Mouse (Mus musculus) hindbrain, embryonic 11.5 days (tissue): ENCODE measurements around the gene Gm11569. TPM values are rescaled to one million over a fixed set of nuclear protein-coding genes. Genes with fewer than 3 reads are reported as not detected.
A peak's percentile ranks its signal among the peaks of the same experiment; 100 is the strongest.
"Not testable (repeated sequence)": the region's sequence is repeated elsewhere in the genome, so short reads cannot be mapped to it uniquely, and the experiment has no call there.

Experiments used
- ATAC-seq: fragments of 200-750 bp; cut with Nextera tagmentation; 2 replicates; pipeline ENCODE4 v1.8.0; 2017; ENCODE audit warnings: mild to moderate bottlenecking, moderate TSS enrichment, moderate library complexity; ENCODE audit not compliant: low FRiP score
- DNase-seq: peaks from one replicate; pipeline ENCODE4 v3.0.0-alpha.2; 2015; ENCODE audit warnings: low spot score
- H3K27ac ChIP-seq: fragments of 300-500 bp; sonication (generic); 2 replicates; pipeline ENCODE4 v1.5.1; 2014; ENCODE audit warnings: mild to moderate bottlenecking, low read depth, low read length
- H3K27me3 ChIP-seq: fragments of 300-500 bp; sonication (generic); 2 replicates; pipeline ENCODE4 v1.6.1; 2014; ENCODE audit warnings: mild to moderate bottlenecking, low read length, moderate library complexity, mixed read lengths; ENCODE audit not compliant: control insufficient read depth, insufficient read depth
- H3K36me3 ChIP-seq: fragments of 300-500 bp; sonication (generic); 2 replicates; pipeline ENCODE4 v1.6.1; 2014; ENCODE audit warnings: mild to moderate bottlenecking, low read length, moderate library complexity, mixed read lengths; ENCODE audit not compliant: control insufficient read depth, insufficient read depth
- H3K4me1 ChIP-seq: fragments of 300-500 bp; sonication (generic); replicated peaks from 2 replicates; pipeline ENCODE4 v1.6.1; 2014; ENCODE audit warnings: low read length, mixed read lengths; ENCODE audit not compliant: control insufficient read depth, insufficient read depth
- H3K4me2 ChIP-seq: fragments of 300-500 bp; sonication (generic); replicated peaks from 2 replicates; pipeline ENCODE4 v1.6.1; 2014; ENCODE audit warnings: mild to moderate bottlenecking, low read depth, low read length
- H3K4me3 ChIP-seq: fragments of 300-500 bp; sonication (generic); 2 replicates; pipeline ENCODE4 v1.5.1; 2014; ENCODE audit warnings: low read depth, low read length
- H3K9ac ChIP-seq: fragments of 300-500 bp; sonication (generic); 2 replicates; pipeline ENCODE4 v1.6.1; 2014; ENCODE audit warnings: low read depth, low read length
- H3K9me3 ChIP-seq: fragments of 300-500 bp; sonication (generic); 2 replicates; pipeline ENCODE4 v1.6.1; 2016; ENCODE audit warnings: low read length; ENCODE audit not compliant: control insufficient read depth
- WGBS: fragments of 180-500 bp; shearing (Covaris S2); extraction: QIAGEN DNeasy Blood & Tissue Kit; methylation state at CpG from one replicate; pipeline ENCODE4 v1.1.7; 2014; 5-methylcytosine and 5-hydroxymethylcytosine counted together
- polyA plus RNA-seq: library from polyadenylated mRNA; unstranded; fragments of >200 nt; fragmentation: Nextera tagmentation; extraction: Ambion mirVana; gene quantifications from 2 replicates; pipeline ENCODE4 v1.2.1, GENCODE M21; 2014

Gm11569 gene
- polyA plus RNA-seq, 1 experiment from 2014 or later: not detected

DNA sequence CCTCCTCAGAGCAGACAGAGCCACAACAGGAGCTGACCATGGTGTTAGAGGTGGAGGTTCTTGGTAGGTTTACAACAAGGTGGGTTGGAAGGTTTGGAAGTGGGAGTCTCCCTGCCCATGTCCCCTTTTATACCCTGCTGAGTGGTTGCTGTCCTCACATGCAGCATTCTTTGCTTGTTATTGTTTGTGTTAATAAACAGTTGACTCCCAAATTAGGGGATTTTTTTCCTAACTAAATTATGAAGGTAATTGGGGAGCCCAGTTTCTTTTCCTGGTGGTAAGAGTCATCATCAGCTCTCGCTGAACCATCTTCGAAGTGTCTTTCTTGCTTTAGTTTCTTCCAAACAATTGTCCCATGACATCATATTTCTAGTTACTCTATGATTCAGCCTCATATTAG is 18.1 kb downstream of the Gm11569 start, which contains the start of gene Krtap4-8:
Krtap4-8 (minus strand) TSS at position 101 of the 400 bp plus-strand sequence.
- Histone ChIP-seq H3K27me3 (no peaks in the 10 kb centered on the region), H3K4me1 (no peaks in the 10 kb centered on the region), H3K9ac (no peak within 1 kb of the TSS), H3K36me3 (no peaks in the 10 kb centered on the region), H3K9me3 (no peaks in the 10 kb centered on the region), H3K4me3 (no peak within 1 kb of the TSS), H3K4me2 (no peak within 1 kb of the TSS), H3K27ac (no peak within 1 kb of the TSS)
- WGBS: 98% methylated on average over 2 of the region's 2 CpGs
- DNase-seq (no peak), ATAC-seq (no peak)

- no peaks in the 10 kb centered on the region for H3K27me3 ChIP-seq
Measured at GRCm38 (mm10) chr11:99778401-99778800, 20.3 kb downstream of the Gm11569 start.

GRCm38 (mm10) chr11:99772813-99773212 is 25.9 kb downstream of the Gm11569 start, which contains the start of gene Gm11595:
TSS of gene Gm11595 (minus strand) at chr11:99772913.
- not testable (repeated sequence) for H3K4me3 ChIP-seq, H3K36me3 ChIP-seq, H3K4me2 ChIP-seq, H3K9ac ChIP-seq, H3K4me1 ChIP-seq, H3K27ac ChIP-seq, H3K9me3 ChIP-seq, H3K27me3 ChIP-seq, ATAC-seq, DNase-seq

More at GRCm38 (mm10) chr11:99778401-99778800, 20.3 kb downstream of the Gm11569 start:
- DNase-seq (peak; percentile 6), ATAC-seq (no peak)
- no peak overlapping the region for H3K4me2 ChIP-seq
- no peak overlapping the region for H3K9ac ChIP-seq
- H3K36me3 ChIP-seq: no peaks in the 10 kb centered on the region
- WGBS: 46% methylated on average over 7 of the region's 7 CpGs
- no peak overlapping the region for H3K4me3 ChIP-seq
- no peaks in the 10 kb centered on the region for H3K4me1 ChIP-seq
- H3K9me3 ChIP-seq: no peaks in the 10 kb centered on the region
- no peak overlapping the region for H3K27ac ChIP-seq

DNA sequence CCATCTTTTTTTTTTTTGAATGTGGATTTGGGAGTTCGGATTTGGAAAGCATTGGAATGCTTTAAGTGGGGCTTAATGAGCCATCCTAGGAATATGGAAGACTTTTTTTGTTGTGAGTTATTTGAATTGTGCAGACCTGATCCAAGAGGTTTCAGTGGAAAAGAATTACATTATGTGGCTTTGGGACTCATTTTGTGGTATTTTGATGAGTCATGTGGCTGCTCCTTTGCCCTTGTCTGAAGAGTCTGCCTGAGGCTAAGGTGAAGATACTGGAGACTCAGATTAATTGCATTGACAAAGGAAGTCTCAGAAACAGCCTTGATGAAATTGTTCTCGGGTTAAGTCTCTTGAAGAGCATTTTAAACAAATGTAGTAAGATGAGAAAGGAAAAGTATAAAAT is 30.3 kb downstream of the Gm11569 start:
- WGBS: 77% methylated on average over 2 of the region's 2 CpGs
- H3K27me3 ChIP-seq: no peaks in the 10 kb centered on the region
- no peak overlapping the region for H3K9ac ChIP-seq
- ATAC-seq (no peak), DNase-seq (no peak)
- no peak overlapping the region for H3K27ac ChIP-seq
- H3K4me3 ChIP-seq: no peak overlapping the region
- no peaks in the 10 kb centered on the region for H3K9me3 ChIP-seq
- no peaks in the 10 kb centered on the region for H3K4me1 ChIP-seq
- no peak overlapping the region for H3K4me2 ChIP-seq
- H3K36me3 ChIP-seq: no peaks in the 10 kb centered on the region

DNA sequence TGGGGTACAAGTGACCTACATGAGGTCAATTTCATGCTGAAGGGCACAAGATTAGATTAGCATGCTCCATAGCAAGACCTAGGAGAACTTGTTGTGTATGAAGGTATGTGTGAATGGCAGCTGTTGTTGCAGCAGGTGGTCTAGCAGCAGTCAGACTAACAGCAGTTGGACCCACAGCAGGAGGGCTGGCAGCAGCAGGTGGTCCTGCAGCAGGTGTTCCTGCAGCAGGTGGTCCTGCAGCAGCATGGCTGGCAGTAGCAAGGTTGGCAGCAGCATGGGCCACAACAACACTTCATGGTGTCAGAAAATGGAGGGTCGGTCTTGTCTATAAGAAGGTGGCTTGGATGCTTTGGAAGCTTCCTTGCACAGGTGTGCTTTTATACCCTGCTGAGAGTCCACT is 39.9 kb downstream of the Gm11569 start:
- H3K27me3 ChIP-seq: no peaks in the 10 kb centered on the region
- H3K4me2 ChIP-seq: no peak overlapping the region
- H3K4me3 ChIP-seq: no peak overlapping the region
- no peak for ATAC-seq
- H3K4me1 ChIP-seq: no peaks in the 10 kb centered on the region
- H3K9ac ChIP-seq: no peak overlapping the region
- H3K9me3 ChIP-seq: no peaks in the 10 kb centered on the region
- H3K36me3 ChIP-seq: no peaks in the 10 kb centered on the region
- no peak for DNase-seq
- 85% methylated on average over 1 of the region's 1 CpGs for WGBS
- no peak overlapping the region for H3K27ac ChIP-seq

Other genes starting within 250 kb of the Gm11569 start
- not detected in 2 replicates for gene Krtap3-3, start 248.1 kb downstream of the Gm11569 start, polyA plus RNA-seq
- not detected in 2 replicates for gene Krtap3-2, start 242.1 kb downstream of the Gm11569 start, polyA plus RNA-seq
- not detected in 2 replicates for gene Gm11939, start 239.5 kb downstream of the Gm11569 start, polyA plus RNA-seq
- gene Krtap3-1, start 232.3 kb downstream of the Gm11569 start, polyA plus RNA-seq: not detected in 2 replicates
- not detected in 2 replicates for gene Krtap1-5, start 217.9 kb downstream of the Gm11569 start, polyA plus RNA-seq
- not detected in 2 replicates for gene Krtap1-4, start 215.3 kb downstream of the Gm11569 start, polyA plus RNA-seq
- not detected in 2 replicates for gene Krtap1-3, start 207.6 kb downstream of the Gm11569 start, polyA plus RNA-seq
- not detected in 2 replicates for gene Krtap9-3, start 200.8 kb downstream of the Gm11569 start, polyA plus RNA-seq
- gene Gm11938, start 195.6 kb downstream of the Gm11569 start, polyA plus RNA-seq: not detected in 2 replicates
- gene Gm11937, start 188.7 kb downstream of the Gm11569 start, polyA plus RNA-seq: not detected in 2 replicates
- gene Krtap2-4, start 184.1 kb downstream of the Gm11569 start, polyA plus RNA-seq: not detected in 2 replicates
- gene Gm11562, start 178.5 kb downstream of the Gm11569 start, polyA plus RNA-seq: not detected in 2 replicates
- gene Krtap4-1, start 170.7 kb downstream of the Gm11569 start, polyA plus RNA-seq: not detected in 2 replicates
- not detected in 2 replicates for gene Krtap4-2, start 163.8 kb downstream of the Gm11569 start, polyA plus RNA-seq
- gene Krtap4-7, start 154.8 kb downstream of the Gm11569 start, polyA plus RNA-seq: not detected in 2 replicates
- gene Gm11555, start 148.7 kb downstream of the Gm11569 start, polyA plus RNA-seq: not detected in 2 replicates
- gene Gm11563, start 140.0 kb downstream of the Gm11569 start, polyA plus RNA-seq: not detected in 2 replicates
- gene Krtap4-6, start 133.0 kb downstream of the Gm11569 start, polyA plus RNA-seq: not detected in 2 replicates
- gene Gm14190, start 108.2 kb downstream of the Gm11569 start, polyA plus RNA-seq: not detected in 2 replicates
- gene Gm14180, start 64.6 kb downstream of the Gm11569 start, polyA plus RNA-seq: not detected in 2 replicates
- gene Gm11595, start 26.0 kb downstream of the Gm11569 start, polyA plus RNA-seq: not detected in 2 replicates
- not detected in 2 replicates for gene Krtap4-8, start 18.2 kb downstream of the Gm11569 start, polyA plus RNA-seq
- gene Krtap4-9, start 13.7 kb downstream of the Gm11569 start, polyA plus RNA-seq: not detected in 2 replicates
- not detected in 2 replicates for gene Gm11596, start 5.5 kb downstream of the Gm11569 start, polyA plus RNA-seq
- gene Gm11554, start 5.5 kb upstream of the Gm11569 start, polyA plus RNA-seq: not detected in 2 replicates
- gene Krtap4-13, start 11.0 kb upstream of the Gm11569 start, polyA plus RNA-seq: not detected in 2 replicates
- not detected in 2 replicates for gene Gm11564, start 16.7 kb upstream of the Gm11569 start, polyA plus RNA-seq
- not detected in 2 replicates for gene 2300003K06Rik, start 39.1 kb upstream of the Gm11569 start, polyA plus RNA-seq
- not detected in 2 replicates for gene Krtap4-16, start 52.7 kb upstream of the Gm11569 start, polyA plus RNA-seq
- not detected in 2 replicates for gene Gm11568, start 59.0 kb upstream of the Gm11569 start, polyA plus RNA-seq
- not detected in 2 replicates for gene Gm11559, start 65.5 kb upstream of the Gm11569 start, polyA plus RNA-seq
- gene Krtap9-1, start 74.5 kb upstream of the Gm11569 start, polyA plus RNA-seq: not detected in 2 replicates
- not detected in 2 replicates for gene Gm11567, start 80.3 kb upstream of the Gm11569 start, polyA plus RNA-seq
- not detected in 2 replicates for gene Krtap31-1, start 109.0 kb upstream of the Gm11569 start, polyA plus RNA-seq
- gene Gm11565, start 115.8 kb upstream of the Gm11569 start, polyA plus RNA-seq: not detected in 2 replicates
- not detected in 2 replicates for gene Krtap31-2, start 137.4 kb upstream of the Gm11569 start, polyA plus RNA-seq
- not detected in 2 replicates for gene Krtap9-5, start 149.5 kb upstream of the Gm11569 start, polyA plus RNA-seq
- gene Krtap29-1, start 180.1 kb upstream of the Gm11569 start, polyA plus RNA-seq: not detected in 2 replicates
- not detected in 2 replicates for gene Krtap16-1, start 187.7 kb upstream of the Gm11569 start, polyA plus RNA-seq
- gene Krtap17-1, start 195.1 kb upstream of the Gm11569 start, polyA plus RNA-seq: 0.23 TPM in 1 of 2 replicates, not detected in the other
- gene Krt33a, start 217.3 kb upstream of the Gm11569 start, polyA plus RNA-seq: not detected in 2 replicates
- gene Krt33b, start 230.9 kb upstream of the Gm11569 start, polyA plus RNA-seq: not detected in 2 replicates
- not detected in 2 replicates for gene Krt34, start 242.6 kb upstream of the Gm11569 start, polyA plus RNA-seq